Comparison of ENCODE assay signal across 18 mouse cellular contexts in the genomic region with DNA sequence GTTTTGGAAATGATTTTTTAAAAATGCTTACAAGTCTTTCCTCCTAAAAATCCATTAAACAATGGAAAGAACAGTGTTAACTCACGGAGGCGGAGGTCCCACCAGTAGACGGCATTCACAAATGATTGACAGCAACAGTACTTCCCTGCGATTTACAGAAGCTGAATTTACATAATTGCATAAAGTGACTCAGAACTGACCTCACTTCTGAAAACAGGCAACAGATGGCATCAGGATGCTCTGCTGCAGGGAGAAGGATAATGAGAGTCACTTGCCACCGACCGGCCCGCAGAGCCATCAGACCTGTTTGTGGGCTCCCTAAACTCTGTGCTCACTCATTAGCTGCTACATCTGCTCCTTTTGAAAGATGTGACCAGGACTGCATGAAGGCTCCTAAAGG. TPM values are rescaled to one million over a fixed set of nuclear protein-coding genes. Genes with fewer than 3 reads are reported as not detected.
DNase-seq lines count a peak whose midpoint lies in the region; ATAC-seq and TF ChIP-seq lines count a peak whose summit lies in the region.
"Had no signal": no experiment of that assay in that cellular context is flagged by ENCODE, and none has a peak within 500 bp of the region (broad histone marks: within the 10 kb centered on the region; RNA-seq: fewer than 3 reads in every experiment).

No protein-coding gene starts in this region.

- H3K36me3 ChIP-seq in embryonic facial prominence, embryonic 11.5 days (replicated peaks; ENCODE audit: control insufficient read depth, insufficient read depth, low read depth, low read length) = no peaks in the 10 kb centered on the region
- no peaks in the 10 kb centered on the region for H3K36me3 ChIP-seq in embryonic facial prominence, embryonic 10.5 days (replicated peaks)
- H3K36me3 ChIP-seq in midbrain, embryonic 12.5 days = no peaks in the 10 kb centered on the region
- no peaks in the 10 kb centered on the region for H3K36me3 ChIP-seq in midbrain, embryonic 15.5 days (replicated peaks)
- H3K36me3 ChIP-seq in embryonic facial prominence, embryonic 12.5 days = no peaks in the 10 kb centered on the region
- no peaks in the 10 kb centered on the region for H3K36me3 ChIP-seq in heart, adult 2 months (ENCODE audit: control insufficient read depth, insufficient read depth, low read length)
- H3K36me3 ChIP-seq: neural tube, embryonic 13.5 days had no signal

- no peaks in the 10 kb centered on the region for H3K27me3 ChIP-seq in embryonic facial prominence, embryonic 11.5 days (ENCODE audit: control insufficient read depth, insufficient read depth, low read length)
- H3K27me3 ChIP-seq in embryonic facial prominence, embryonic 10.5 days (replicated peaks; ENCODE audit: low read depth, poor library complexity, severe bottlenecking) = no peaks in the 10 kb centered on the region
- H3K27me3 ChIP-seq in midbrain, embryonic 12.5 days = no peaks in the 10 kb centered on the region
- no peaks in the 10 kb centered on the region for H3K27me3 ChIP-seq in midbrain, embryonic 15.5 days (replicated peaks)
- H3K27me3 ChIP-seq in embryonic facial prominence, embryonic 12.5 days = no peaks in the 10 kb centered on the region
- H3K27me3 ChIP-seq in heart, adult 2 months (ENCODE audit: control insufficient read depth, insufficient read depth, low read length) = no peaks in the 10 kb centered on the region
- H3K27me3 ChIP-seq: neural tube, embryonic 13.5 days had no signal

- H3K4me3 ChIP-seq in embryonic facial prominence, embryonic 11.5 days (ENCODE audit: low read depth, low read length) = no peak overlapping the region
- no peak overlapping the region for H3K4me3 ChIP-seq in embryonic facial prominence, embryonic 10.5 days
- H3K4me3 ChIP-seq in midbrain, embryonic 12.5 days = no peak overlapping the region
- H3K4me3 ChIP-seq in midbrain, embryonic 15.5 days = no peak overlapping the region
- no peak overlapping the region for H3K4me3 ChIP-seq in embryonic facial prominence, embryonic 12.5 days
- no peak overlapping the region for H3K4me3 ChIP-seq in heart, adult 2 months
- H3K4me3 ChIP-seq: neural tube, embryonic 13.5 days had no signal

- H3K79me2 ChIP-seq in heart, adult 2 months (replicated peaks; ENCODE audit: control insufficient read depth, insufficient read depth, low read length) = no peaks in the 10 kb centered on the region

- H3K9ac ChIP-seq in embryonic facial prominence, embryonic 11.5 days (replicated peaks; ENCODE audit: low read length) = no peak overlapping the region
- H3K9ac ChIP-seq in midbrain, embryonic 12.5 days (replicated peaks) = no peak overlapping the region
- no peak overlapping the region for H3K9ac ChIP-seq in midbrain, embryonic 15.5 days
- H3K9ac ChIP-seq in embryonic facial prominence, embryonic 12.5 days = no peak overlapping the region
- no peak overlapping the region for H3K9ac ChIP-seq in heart, adult 2 months (ENCODE audit: low read depth, low read length)
- H3K9ac ChIP-seq: neural tube, embryonic 13.5 days had no signal

- no peak for TF ChIP-seq EP300 in heart, adult 2 months (IDR thresholded peaks at IDR 0.05; ENCODE audit: insufficient read depth, low read depth, low read length)

- DNase-seq in embryonic facial prominence, embryonic 11.5 days (ENCODE audit: low spot score) = peak; percentile 49
- DNase-seq in embryonic facial prominence, embryonic 10.5 days (ENCODE audit: low spot score) = no peak
- DNase-seq in retina, embryonic 14.5 days (ENCODE audit: low spot score) = peak; percentile 32
- no peak for DNase-seq in heart, adult 2 months
- DNase-seq in gastrocnemius, postnatal 25 days = no peak
- DNase-seq: adrenal gland, adult 8-10 months; heart, adult 11 months; heart, postnatal 14 days; kidney, adult 11 months; lung, adult 2 months; thymus, postnatal 25 days had no signal

- no peak for ATAC-seq in embryonic facial prominence, embryonic 11.5 days (replicated peaks; ENCODE audit: insufficient number of reproducible peaks, low FRiP score, low TSS enrichment, low read depth)
- ATAC-seq in midbrain, embryonic 12.5 days (ENCODE audit: low FRiP score, low read depth) = peak; percentile 41; the same call in 1 of the 2 replicates
- ATAC-seq in midbrain, embryonic 15.5 days (replicated peaks) = no peak
- no peak for ATAC-seq in embryonic facial prominence, embryonic 12.5 days (ENCODE audit: insufficient number of reproducible peaks, insufficient read depth, low FRiP score, low TSS enrichment)

- no peaks in the 10 kb centered on the region for H3K9me3 ChIP-seq in embryonic facial prominence, embryonic 11.5 days (replicated peaks; ENCODE audit: control insufficient read depth, low read length)
- no peaks in the 10 kb centered on the region for H3K9me3 ChIP-seq in embryonic facial prominence, embryonic 10.5 days
- no peaks in the 10 kb centered on the region for H3K9me3 ChIP-seq in midbrain, embryonic 12.5 days
- H3K9me3 ChIP-seq in midbrain, embryonic 15.5 days = no peaks in the 10 kb centered on the region
- no peaks in the 10 kb centered on the region for H3K9me3 ChIP-seq in embryonic facial prominence, embryonic 12.5 days
- H3K9me3 ChIP-seq: neural tube, embryonic 13.5 days had no signal

- 52% methylated on average over 7 of the region's 7 CpGs for WGBS in embryonic facial prominence, embryonic 11.5 days
- 65% methylated on average over 7 of the region's 7 CpGs for WGBS in embryonic facial prominence, embryonic 10.5 days
- 63% methylated on average over 7 of the region's 7 CpGs for WGBS in midbrain, embryonic 12.5 days
- 40% methylated on average over 7 of the region's 7 CpGs for WGBS in midbrain, embryonic 15.5 days
- 56% methylated on average over 7 of the region's 7 CpGs for WGBS in embryonic facial prominence, embryonic 12.5 days
- 82% methylated on average over 7 of the region's 7 CpGs for WGBS in heart, adult 2 months

- intact Hi-C loops in heart, adult 2 months (cut with DNase I) = loop anchor here (10.0 kb wide), 1 partner anchor 358 kb away; no protein-coding TSS in a partner anchor

- H3K4me2 ChIP-seq in embryonic facial prominence, embryonic 11.5 days (ENCODE audit: low read depth, low read length) = no peak overlapping the region
- no peak overlapping the region for H3K4me2 ChIP-seq in midbrain, embryonic 12.5 days (replicated peaks)
- no peak overlapping the region for H3K4me2 ChIP-seq in midbrain, embryonic 15.5 days
- H3K4me2 ChIP-seq in embryonic facial prominence, embryonic 12.5 days (replicated peaks) = no peak overlapping the region
- H3K4me2 ChIP-seq: neural tube, embryonic 13.5 days had no signal

- TF ChIP-seq POLR2A in heart, adult 2 months (IDR thresholded peaks at IDR 0.05; ENCODE audit: insufficient read depth, low read depth, low read length) = no peak

- no peak for TF ChIP-seq CTCF in heart, adult 2 months (IDR thresholded peaks at IDR 0.05)

- H3K27ac ChIP-seq in embryonic facial prominence, embryonic 11.5 days (replicated peaks; ENCODE audit: low read depth, low read length) = no peak overlapping the region
- H3K27ac ChIP-seq in embryonic facial prominence, embryonic 10.5 days (replicated peaks) = no peak overlapping the region; the same call in 1 of the 2 replicates
- no peak overlapping the region for H3K27ac ChIP-seq in midbrain, embryonic 12.5 days (replicated peaks)
- no peak overlapping the region for H3K27ac ChIP-seq in midbrain, embryonic 15.5 days
- 0 out of 2 replicates have a peak overlapping the region, but pooled peaks have one; percentile 31 for H3K27ac ChIP-seq in embryonic facial prominence, embryonic 12.5 days
- H3K27ac ChIP-seq in heart, adult 2 months = no peak overlapping the region
- H3K27ac ChIP-seq: neural tube, embryonic 13.5 days had no signal

- H3K4me1 ChIP-seq in embryonic facial prominence, embryonic 11.5 days (ENCODE audit: control insufficient read depth, insufficient read depth, low read length) = no peaks in the 10 kb centered on the region; the same call in 1 of the 2 replicates
- H3K4me1 ChIP-seq in embryonic facial prominence, embryonic 10.5 days = peaks cover 46% of the 10 kb centered on the region
- 0 out of 2 replicates have a peak, but pooled peaks cover 3% of the 10 kb centered on the region for H3K4me1 ChIP-seq in midbrain, embryonic 12.5 days
- no peaks in the 10 kb centered on the region for H3K4me1 ChIP-seq in midbrain, embryonic 15.5 days
- peaks cover 40% of the 10 kb centered on the region for H3K4me1 ChIP-seq in embryonic facial prominence, embryonic 12.5 days
- H3K4me1 ChIP-seq in heart, adult 2 months (ENCODE audit: control insufficient read depth, insufficient read depth, low read length) = no peaks in the 10 kb centered on the region
- H3K4me1 ChIP-seq: neural tube, embryonic 13.5 days had no signal

RNA-seq across cellular contexts. Expression of gene Actbl2, which starts 22.4 kb away (rescaled TPM):
- not detected in 2 replicates for polyA plus RNA-seq in embryonic facial prominence, embryonic 11.5 days (2014; fragmentation: Nextera tagmentation; extraction: Ambion mirVana)
- not detected in 2 replicates for polyA plus RNA-seq in embryonic facial prominence, embryonic 10.5 days (2016; fragmentation: Nextera tagmentation; extraction: Ambion mirVana)
- polyA plus RNA-seq in midbrain, embryonic 12.5 days (2016; fragmentation: Nextera tagmentation; extraction: Ambion mirVana) = not detected in 2 replicates
- polyA plus RNA-seq in midbrain, embryonic 15.5 days (2015; fragmentation: Nextera tagmentation; extraction: Ambion mirVana) = not detected in 2 replicates
- 0.05 TPM in 1 of 2 replicates, not detected in the other for polyA plus RNA-seq in embryonic facial prominence, embryonic 12.5 days (2016; fragmentation: Nextera tagmentation; extraction: Ambion mirVana)
- total RNA-seq in heart, adult 2 months (2021) = not detected
- not detected in 2 replicates for polyA plus RNA-seq in heart, adult 2 months (2012; rRNA removed)
- total RNA-seq in gastrocnemius, postnatal 25 days (2021) = not detected
- total RNA-seq: adrenal gland, adult 8-10 months; common myeloid progenitor, adult 5-6 weeks; heart, postnatal 14 days; megakaryocyte, adult 5-6 weeks had no signal
- polyA plus RNA-seq: limb, embryonic 11.5 days; lung, adult 2 months; neural tube, embryonic 13.5 days had no signal

Comparison
In these comparisons a context has a peak if more than half of its experiments do, and no peak if none do; other contexts are left out.
1. DNase-seq: peak in embryonic facial prominence, embryonic 11.5 days (single experiment) and retina, embryonic 14.5 days (single experiment); none in embryonic facial prominence, embryonic 10.5 days (single experiment), heart, adult 2 months (0 of 2) and gastrocnemius, postnatal 25 days (single experiment).